8 mouse cellular contexts compared by ENCODE assay signal in genomic region chr12:52604256-52604991, GRCm38 (mm10).
DNase-seq lines count a peak whose midpoint lies in the region; ATAC-seq and TF ChIP-seq lines count a peak whose summit lies in the region.

No protein-coding gene starts in this region.

- no peaks in the 10 kb centered on the region for H3K27me3 ChIP-seq in E14TG2a.4 (ENCODE audit: insufficient read depth, low read length)
- H3K27me3 ChIP-seq in forebrain, embryonic 13.5 days, result 0 out of 2 replicates have a peak, but pooled peaks cover 2% of the 10 kb centered on the region
- no peaks in the 10 kb centered on the region for H3K27me3 ChIP-seq in liver, postnatal 0 days (ENCODE audit: insufficient read depth, low read length)
- no peaks in the 10 kb centered on the region for H3K27me3 ChIP-seq in neural tube, embryonic 14.5 days (ENCODE audit: control insufficient read depth, insufficient read depth, low read length)

- peak overlapping the region; percentile 85 for H3K27ac ChIP-seq in forebrain, embryonic 13.5 days
- H3K27ac ChIP-seq in liver, postnatal 0 days (ENCODE audit: low read depth), result peak overlapping the region; percentile 92
- peak overlapping the region; percentile 90 for H3K27ac ChIP-seq in neural tube, embryonic 14.5 days (ENCODE audit: low read depth, low read length)

- no peaks in the 10 kb centered on the region for H3K36me3 ChIP-seq in E14TG2a.4 (ENCODE audit: insufficient read depth, low read length)
- H3K36me3 ChIP-seq in forebrain, embryonic 13.5 days (ENCODE audit: poor library complexity, severe bottlenecking), result no peaks in the 10 kb centered on the region
- no peaks in the 10 kb centered on the region for H3K36me3 ChIP-seq in liver, postnatal 0 days (replicated peaks; ENCODE audit: insufficient read depth, low read length)
- H3K36me3 ChIP-seq in neural tube, embryonic 14.5 days (ENCODE audit: control insufficient read depth, insufficient read depth, low read length), result no peaks in the 10 kb centered on the region

- H3K4me2 ChIP-seq in forebrain, embryonic 13.5 days, result peak overlapping the region; percentile 62
- H3K4me2 ChIP-seq in liver, postnatal 0 days (ENCODE audit: low read depth, low read length), result peak overlapping the region; percentile 84
- peak overlapping the region; percentile 70 for H3K4me2 ChIP-seq in neural tube, embryonic 14.5 days (ENCODE audit: low read depth, low read length)

- 0 out of 2 replicates have a peak, but pooled peaks have one; percentile 53 for TF ChIP-seq EP300 in liver, postnatal 0 days (IDR thresholded peaks at IDR 0.05; ENCODE audit: low read depth)

- intact Hi-C loops in heart, postnatal 10 days (cut with DNase I), result loop anchor here (2.0 kb wide), 1 partner anchor 186 kb away; no protein-coding TSS in a partner anchor

- peaks cover 25% of the 10 kb centered on the region for H3K4me1 ChIP-seq in E14TG2a.4 (replicated peaks; ENCODE audit: low read depth, low read length)
- H3K4me1 ChIP-seq in forebrain, embryonic 13.5 days, result peaks cover 14% of the 10 kb centered on the region
- H3K4me1 ChIP-seq in liver, postnatal 0 days (ENCODE audit: insufficient read depth), result 0 out of 2 replicates have a peak, but pooled peaks cover 4% of the 10 kb centered on the region
- H3K4me1 ChIP-seq in neural tube, embryonic 14.5 days (ENCODE audit: control insufficient read depth, insufficient read depth, low read length), result no peaks in the 10 kb centered on the region

- peak; percentile 89 for DNase-seq in c-Kit-positive CD71-positive TER-119-positive erythroid progenitor cells, embryonic 14.5 days (ENCODE audit: low spot score)
- DNase-seq in heart, postnatal 10 days, result peak; percentile 96 to 97
- peak; percentile 64 for DNase-seq in large intestine, adult 2 months (ENCODE audit: low read depth, low spot score)
- peak; percentile 95 for DNase-seq in liver, postnatal 0 days
- peak; percentile 98 for DNase-seq in testis, postnatal 10 days (ENCODE audit: low spot score)

- peaks cover 3% of the 10 kb centered on the region for H3K9me3 ChIP-seq in E14TG2a.4 (ENCODE audit: low read length)
- H3K9me3 ChIP-seq in forebrain, embryonic 13.5 days (replicated peaks), result no peaks in the 10 kb centered on the region
- no peaks in the 10 kb centered on the region for H3K9me3 ChIP-seq in liver, postnatal 0 days (ENCODE audit: low read length)
- H3K9me3 ChIP-seq in neural tube, embryonic 14.5 days (ENCODE audit: control insufficient read depth, low read length), result no peaks in the 10 kb centered on the region

- WGBS in forebrain, embryonic 13.5 days, result under 1% methylated on average over 33 of the region's 33 CpGs
- WGBS in large intestine, adult 2 months, result under 1% methylated on average over 33 of the region's 33 CpGs
- WGBS in liver, postnatal 0 days (ENCODE audit: insufficient replicate concordance), result under 1% methylated on average over 33 of the region's 33 CpGs
- WGBS in neural tube, embryonic 14.5 days, result under 1% methylated on average over 33 of the region's 33 CpGs

- H3K4me3 ChIP-seq in E14TG2a.4 (replicated peaks; ENCODE audit: low read length), result peak overlapping the region; percentile 88
- peak overlapping the region; percentile 56 for H3K4me3 ChIP-seq in forebrain, embryonic 13.5 days
- peak overlapping the region; percentile 69 for H3K4me3 ChIP-seq in liver, postnatal 0 days (ENCODE audit: low read depth, low read length)
- H3K4me3 ChIP-seq in neural tube, embryonic 14.5 days (ENCODE audit: low read depth, low read length), result peak overlapping the region; percentile 91

- peak overlapping the region; percentile 78 for H3K9ac ChIP-seq in forebrain, embryonic 13.5 days
- H3K9ac ChIP-seq in liver, postnatal 0 days (replicated peaks), result peak overlapping the region; percentile 71
- H3K9ac ChIP-seq in neural tube, embryonic 14.5 days (replicated peaks; ENCODE audit: low read depth, low read length), result peak overlapping the region; percentile 79

- no peak for TF ChIP-seq CTCF in E14TG2a.4 (conservative IDR thresholded peaks at IDR 0.05; ENCODE audit: low read length)
- no peak for TF ChIP-seq CTCF in liver, postnatal 0 days (IDR thresholded peaks at IDR 0.05; ENCODE audit: low read depth)

- ATAC-seq in forebrain, embryonic 13.5 days, result peak; percentile 93
- ATAC-seq in liver, postnatal 0 days, result peak; percentile 78
- ATAC-seq in neural tube, embryonic 14.5 days (ENCODE audit: low read depth), result peak; percentile 92

Comparison
In these comparisons a context has a peak if more than half of its experiments do, and no peak if none do; other contexts are left out.
1. Peak in every context shown above with its lines: DNase-seq, ATAC-seq, H3K4me3 ChIP-seq and H3K27ac ChIP-seq.